Mouse (Mus musculus) ES-Bruce4 (cell line): ENCODE results near the gene Dnajc1. TPM values are rescaled to one million over a fixed set of nuclear protein-coding genes. Genes with fewer than 3 reads are reported as not detected.

Experiments used
- H3K27ac ChIP-seq: 2 replicates; pipeline ENCODE4 v1.5.1; 2012; ENCODE audit warnings: low read length, inconsistent platforms; ENCODE audit not compliant: insufficient read depth
- H3K27me3 ChIP-seq: 2 replicates; pipeline ENCODE4 v1.6.1; 2012; ENCODE audit warnings: mild to moderate bottlenecking, low read length, inconsistent platforms; ENCODE audit not compliant: control insufficient read depth, poor library complexity, insufficient read depth, severe bottlenecking
- H3K36me3 ChIP-seq: 2 replicates; pipeline ENCODE4 v1.6.1; 2012; ENCODE audit warnings: inconsistent platforms, mild to moderate bottlenecking, low read length, moderate library complexity; ENCODE audit not compliant: control insufficient read depth, poor library complexity, insufficient read depth, severe bottlenecking
- H3K4me1 ChIP-seq: one replicate; pipeline ENCODE4 v1.8.1; 2011; ENCODE audit warnings: low read length; ENCODE audit not compliant: control insufficient read depth, insufficient read depth
- H3K4me3 ChIP-seq: 2 replicates; pipeline ENCODE4 v1.5.1; 2011; ENCODE audit warnings: low read depth, mild to moderate bottlenecking, low read length
- H3K9ac ChIP-seq: 2 replicates; pipeline ENCODE4 v1.6.1; 2012; ENCODE audit warnings: low read depth, mild to moderate bottlenecking, inconsistent platforms; ENCODE audit not compliant: poor library complexity, severe bottlenecking
- H3K9me3 ChIP-seq: replicated peaks from 2 replicates; pipeline ENCODE4 v1.6.1; 2012; ENCODE audit warnings: mild to moderate bottlenecking, low read length, inconsistent platforms; ENCODE audit not compliant: control insufficient read depth, poor library complexity, insufficient read depth, severe bottlenecking
- CTCF ChIP-seq: IDR thresholded peaks from one replicate; pipeline ENCODE4 v1.8.1; 2011; ENCODE audit warnings: low read depth, low read length
- EP300 ChIP-seq: IDR thresholded peaks from 2 replicates; pipeline ENCODE4 v1.6.1; 2011; ENCODE audit warnings: low read depth, low read length; ENCODE audit not compliant: insufficient read depth
- POLR2A ChIP-seq: IDR thresholded peaks from one replicate; pipeline ENCODE4 v1.8.1; 2011; ENCODE audit warnings: low read length; ENCODE audit not compliant: insufficient read depth
- polyA plus RNA-seq: library from polyadenylated mRNA; stranded (reverse); fragments of >200 nt; gene quantifications from 2 replicates; pipeline ENCODE4 v1.2.4, GENCODE M21; 2011; ENCODE audit warnings: low read depth; ENCODE audit not compliant: missing spikeins, insufficient read depth, insufficient read length

Dnajc1 gene
- polyA plus RNA-seq, 1 experiment = 14.7 TPM

GRCm38 (mm10) chr2:18310261-18311104 is 82.1 kb downstream of the Dnajc1 start:
- TF ChIP-seq EP300 (no peak), CTCF (no peak), POLR2A (no peak)
- no peak overlapping the region for H3K9ac ChIP-seq
- H3K4me3 ChIP-seq = no peak overlapping the region
- H3K4me1 ChIP-seq = no peaks in the 10 kb centered on the region
- H3K9me3 ChIP-seq = no peaks in the 10 kb centered on the region
- H3K36me3 ChIP-seq = no peaks in the 10 kb centered on the region
- no peaks in the 10 kb centered on the region for H3K27me3 ChIP-seq
- H3K27ac ChIP-seq = no peak overlapping the region

- no peaks in the 10 kb centered on the region for H3K4me1 ChIP-seq
- H3K4me3 ChIP-seq = no peak overlapping the region
- H3K27me3 ChIP-seq = no peaks in the 10 kb centered on the region
- H3K9ac ChIP-seq = no peak overlapping the region
- no peaks in the 10 kb centered on the region for H3K9me3 ChIP-seq
- no peaks in the 10 kb centered on the region for H3K36me3 ChIP-seq
- no peak for TF ChIP-seq POLR2A
- TF ChIP-seq CTCF = no peak
- no peak for TF ChIP-seq EP300
- H3K27ac ChIP-seq = no peak overlapping the region
These were observed 85.0 kb downstream of the Dnajc1 start for GRCm38 (mm10) chr2:18307440-18308305.

GRCm38 (mm10) chr2:18300949-18301348 is 91.7 kb downstream of the Dnajc1 start:
- Histone ChIP-seq H3K36me3 (no peaks in the 10 kb centered on the region), H3K27me3 (no peaks in the 10 kb centered on the region), H3K4me1 (no peaks in the 10 kb centered on the region), H3K9me3 (no peaks in the 10 kb centered on the region), H3K9ac (no peak overlapping the region), H3K4me3 (no peak overlapping the region), H3K27ac (no peak overlapping the region)
- TF ChIP-seq EP300 (no peak), CTCF (no peak), POLR2A (no peak)

- Histone ChIP-seq H3K36me3 (no peaks in the 10 kb centered on the region), H3K4me3 (no peak overlapping the region), H3K9ac (no peak overlapping the region), H3K9me3 (no peaks in the 10 kb centered on the region), H3K27me3 (no peaks in the 10 kb centered on the region), H3K27ac (no peak overlapping the region), H3K4me1 (no peaks in the 10 kb centered on the region)
- no peak for TF ChIP-seq EP300
- TF ChIP-seq POLR2A = no peak
- no peak for TF ChIP-seq CTCF
These were observed 107.5 kb downstream of the Dnajc1 start for GRCm38 (mm10) chr2:18285175-18285574.

- H3K4me1 ChIP-seq = no peaks in the 10 kb centered on the region
- no peak overlapping the region for H3K4me3 ChIP-seq
- TF ChIP-seq POLR2A = no peak
- TF ChIP-seq EP300 = no peak
- no peak for TF ChIP-seq CTCF
- no peak overlapping the region for H3K27ac ChIP-seq
- no peaks in the 10 kb centered on the region for H3K27me3 ChIP-seq
- H3K9me3 ChIP-seq = no peaks in the 10 kb centered on the region
- H3K9ac ChIP-seq = no peak overlapping the region
- no peaks in the 10 kb centered on the region for H3K36me3 ChIP-seq
These were observed 126.9 kb downstream of the Dnajc1 start for GRCm38 (mm10) chr2:18265736-18266135.
